Mouse (Mus musculus) olfactory bulb, adult 2 months (tissue): ENCODE data around the gene Rpl29.

Source experiments
- CTCF ChIP-seq: fragments of 200-500 bp; IDR thresholded peaks from 2 replicates; pipeline ENCODE4 v1.5.1; 2012; ENCODE audit warnings: low read depth, mild to moderate bottlenecking, low read length, moderate library complexity; ENCODE audit not compliant: insufficient read depth
- POLR2A ChIP-seq: fragments of 200-500 bp; IDR thresholded peaks from 2 replicates; pipeline ENCODE4 v1.6.1; 2012; ENCODE audit warnings: mild to moderate bottlenecking, low read depth, low read length, moderate library complexity; ENCODE audit not compliant: insufficient read depth

DNA sequence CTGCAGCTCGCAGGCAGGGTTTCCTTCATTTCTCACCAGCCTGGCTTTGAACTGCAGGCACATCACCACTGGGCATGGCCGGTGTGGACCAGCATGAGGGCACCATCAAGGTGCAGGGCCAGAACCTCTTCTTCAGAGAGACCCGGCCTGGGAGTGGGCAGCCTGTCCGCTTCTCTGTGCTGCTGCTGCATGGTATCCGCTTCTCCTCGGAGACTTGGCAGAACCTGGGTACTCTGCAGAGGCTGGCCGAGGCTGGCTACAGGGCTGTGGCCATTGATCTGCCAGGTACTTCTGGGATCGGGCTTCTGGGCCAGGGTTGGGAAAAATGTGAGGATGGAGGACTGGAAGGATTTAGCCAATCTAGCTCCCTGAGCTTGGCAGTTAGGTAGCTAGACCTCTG lies 20.7 kb downstream of the Rpl29 start:
- TF ChIP-seq POLR2A, result no peak
- TF ChIP-seq CTCF, result no peak
